Mouse (Mus musculus): Measurements from ENCODE around the gene Lrrc20. TPM values are rescaled to one million over a fixed set of nuclear protein-coding genes. Genes with fewer than 3 reads are reported as not detected.
A peak's percentile ranks its signal among the peaks of the same experiment; 100 is the strongest.

Lrrc20 gene
- total RNA-seq, 2 experiments from 2014 or later, result 4.8 to 11.5 TPM

- ATAC-seq (replicated peaks; ENCODE audit: poor library complexity, severe bottlenecking), result peak; percentile 55
Measured at GRCm38 (mm10) chr10:61625381-61626257, 150.0 kb downstream of the Lrrc20 start.

DNA sequence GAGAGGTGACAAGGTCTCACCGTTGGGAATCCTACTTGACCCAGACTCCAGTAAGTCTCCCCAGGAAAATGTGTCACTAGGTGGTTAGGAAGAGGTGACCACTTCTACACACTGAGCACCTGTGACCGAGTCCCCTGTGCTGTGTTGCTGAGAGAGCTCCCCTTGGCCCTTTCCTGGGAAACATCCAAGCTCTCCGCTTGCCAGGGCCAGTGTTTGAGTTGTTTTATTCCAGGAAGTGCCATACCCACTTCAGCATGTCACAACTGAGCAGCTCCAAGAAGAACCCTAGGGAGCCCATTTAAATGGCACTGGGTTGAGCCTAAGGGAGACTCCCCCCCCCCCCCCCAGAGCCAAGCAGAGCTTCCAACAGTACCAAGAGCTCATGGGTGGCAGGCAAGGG, 150.9 kb downstream of the Lrrc20 start:
- no peak for ATAC-seq (replicated peaks; ENCODE audit: poor library complexity, severe bottlenecking)

GRCm38 (mm10) chr10:61627195-61627937, 151.8 kb downstream of the Lrrc20 start:
- ATAC-seq (replicated peaks; ENCODE audit: poor library complexity, severe bottlenecking), result no peak

- ATAC-seq (replicated peaks; ENCODE audit: poor library complexity, severe bottlenecking), result no peak
Measured at GRCm38 (mm10) chr10:61627938-61628250, 152.3 kb downstream of the Lrrc20 start.

Other genes starting within 250 kb of the Lrrc20 start
- gene Adamts14, start 202.4 kb upstream of the Lrrc20 start, total RNA-seq (2014; fragmentation: Nextera tagmentation), result 0.17 TPM in 1 of 2 replicates, not detected in the other
- gene Adamts14, start 202.4 kb upstream of the Lrrc20 start, total RNA-seq (2017), result not detected in 2 replicates
- not detected in 2 replicates for gene Prf1, start 178.0 kb upstream of the Lrrc20 start, total RNA-seq (2014; fragmentation: Nextera tagmentation)
- gene Prf1, start 178.0 kb upstream of the Lrrc20 start, total RNA-seq (2017), result not detected in 2 replicates
- gene Pald1, start 92.3 kb upstream of the Lrrc20 start, total RNA-seq (2014; fragmentation: Nextera tagmentation), result not detected in 2 replicates
- gene Pald1, start 92.3 kb upstream of the Lrrc20 start, total RNA-seq (2017), result not detected in 2 replicates
- gene Nodal, start 57.8 kb upstream of the Lrrc20 start, total RNA-seq (2014; fragmentation: Nextera tagmentation), result not detected in 2 replicates
- not detected in 2 replicates for gene Nodal, start 57.8 kb upstream of the Lrrc20 start, total RNA-seq (2017)
- 175 and 185 TPM in 2 replicates for gene Eif4ebp2, start 23.1 kb upstream of the Lrrc20 start, total RNA-seq (2014; fragmentation: Nextera tagmentation)
- gene Eif4ebp2, start 23.1 kb upstream of the Lrrc20 start, total RNA-seq (2017), result 11.8 and 14.0 TPM in 2 replicates
- not detected in 2 replicates for gene Npffr1, start 119.7 kb downstream of the Lrrc20 start, total RNA-seq (2014; fragmentation: Nextera tagmentation)
- not detected in 2 replicates for gene Npffr1, start 119.7 kb downstream of the Lrrc20 start, total RNA-seq (2017)
- 67.1 and 84.1 TPM in 2 replicates for gene Ppa1, start 172.8 kb downstream of the Lrrc20 start, total RNA-seq (2014; fragmentation: Nextera tagmentation)
- 169 and 176 TPM in 2 replicates for gene Ppa1, start 172.8 kb downstream of the Lrrc20 start, total RNA-seq (2017)
- 79.8 and 111 TPM in 2 replicates for gene Sar1a, start 204.5 kb downstream of the Lrrc20 start, total RNA-seq (2014; fragmentation: Nextera tagmentation)
- 88.5 and 108 TPM in 2 replicates for gene Sar1a, start 204.5 kb downstream of the Lrrc20 start, total RNA-seq (2017)
- 14.7 and 19.2 TPM in 2 replicates for gene Tysnd1, start 219.7 kb downstream of the Lrrc20 start, total RNA-seq (2014; fragmentation: Nextera tagmentation)
- gene Tysnd1, start 219.7 kb downstream of the Lrrc20 start, total RNA-seq (2017), result 20.3 and 24.8 TPM in 2 replicates
- gene Aifm2, start 239.5 kb downstream of the Lrrc20 start, total RNA-seq (2014; fragmentation: Nextera tagmentation), result 5.0 and 9.0 TPM in 2 replicates
- 6.5 and 6.6 TPM in 2 replicates for gene Aifm2, start 239.5 kb downstream of the Lrrc20 start, total RNA-seq (2017)

All from granulocyte monocyte progenitor cell, adult 5-6 weeks (primary cell).